Mouse (Mus musculus) stomach, embryonic 14.5 days (tissue): ENCODE results near the gene Abl1. TPM values are rescaled to one million over a fixed set of nuclear protein-coding genes. Genes with fewer than 3 reads are reported as not detected.
A peak's percentile ranks its signal among the peaks of the same experiment; 100 is the strongest.

Experiments
- ATAC-seq: fragments of 200-750 bp; cut with Nextera tagmentation; 2 replicates; pipeline ENCODE4 v1.8.0; 2017; ENCODE audit warnings: low read depth, moderate TSS enrichment; ENCODE audit not compliant: insufficient number of reproducible peaks, insufficient read depth, low FRiP score
- H3K27ac ChIP-seq: fragments of 300-500 bp; sonication (generic); 2 replicates; pipeline ENCODE4 v1.5.1; 2014; ENCODE audit warnings: mild to moderate bottlenecking, low read length, moderate library complexity, mixed read lengths
- H3K27me3 ChIP-seq: fragments of 300-500 bp; sonication (generic); 2 replicates; pipeline ENCODE4 v1.6.1; 2014; ENCODE audit warnings: low read length, control low read depth, mixed read lengths; ENCODE audit not compliant: control insufficient read depth, insufficient read depth
- H3K36me3 ChIP-seq: fragments of 300-500 bp; sonication (generic); 2 replicates; pipeline ENCODE4 v1.6.1; 2014; ENCODE audit warnings: mild to moderate bottlenecking, control low read depth, low read length, moderate library complexity, mixed read lengths; ENCODE audit not compliant: control insufficient read depth, insufficient read depth
- H3K4me1 ChIP-seq: fragments of 300-500 bp; sonication (generic); 2 replicates; pipeline ENCODE4 v1.6.1; 2014; ENCODE audit warnings: low read length, control low read depth, mixed read lengths; ENCODE audit not compliant: control insufficient read depth, insufficient read depth
- H3K4me2 ChIP-seq: fragments of 300-500 bp; sonication (generic); replicated peaks from 2 replicates; pipeline ENCODE4 v1.6.1; 2014; ENCODE audit warnings: low read depth, low read length, control low read depth
- H3K4me3 ChIP-seq: fragments of 300-500 bp; sonication (generic); 2 replicates; pipeline ENCODE4 v1.5.1; 2014; ENCODE audit warnings: low read depth, low read length, control low read depth
- H3K9ac ChIP-seq: fragments of 300-500 bp; sonication (generic); replicated peaks from 2 replicates; pipeline ENCODE4 v1.6.1; 2014; ENCODE audit warnings: low read depth, mild to moderate bottlenecking, control low read depth, low read length, moderate library complexity, mixed read lengths
- H3K9me3 ChIP-seq: fragments of 300-500 bp; sonication (generic); 2 replicates; pipeline ENCODE4 v1.6.1; 2016; ENCODE audit warnings: low read depth, low read length, control low read depth; ENCODE audit not compliant: control insufficient read depth
- WGBS: fragments of 180-500 bp; shearing (Covaris S2); extraction: QIAGEN DNeasy Blood & Tissue Kit; methylation state at CpG from one replicate; pipeline ENCODE4 v1.1.7; 2014; 5-methylcytosine and 5-hydroxymethylcytosine counted together
- polyA plus RNA-seq: library from polyadenylated mRNA; unstranded; fragments of >200 nt; fragmentation: Nextera tagmentation; extraction: Ambion mirVana; gene quantifications from 2 replicates; pipeline ENCODE4 v1.2.1, GENCODE M21; 2014

Gene Abl1
- polyA plus RNA-seq, 1 experiment from 2014 or later: 46.4 TPM

DNA sequence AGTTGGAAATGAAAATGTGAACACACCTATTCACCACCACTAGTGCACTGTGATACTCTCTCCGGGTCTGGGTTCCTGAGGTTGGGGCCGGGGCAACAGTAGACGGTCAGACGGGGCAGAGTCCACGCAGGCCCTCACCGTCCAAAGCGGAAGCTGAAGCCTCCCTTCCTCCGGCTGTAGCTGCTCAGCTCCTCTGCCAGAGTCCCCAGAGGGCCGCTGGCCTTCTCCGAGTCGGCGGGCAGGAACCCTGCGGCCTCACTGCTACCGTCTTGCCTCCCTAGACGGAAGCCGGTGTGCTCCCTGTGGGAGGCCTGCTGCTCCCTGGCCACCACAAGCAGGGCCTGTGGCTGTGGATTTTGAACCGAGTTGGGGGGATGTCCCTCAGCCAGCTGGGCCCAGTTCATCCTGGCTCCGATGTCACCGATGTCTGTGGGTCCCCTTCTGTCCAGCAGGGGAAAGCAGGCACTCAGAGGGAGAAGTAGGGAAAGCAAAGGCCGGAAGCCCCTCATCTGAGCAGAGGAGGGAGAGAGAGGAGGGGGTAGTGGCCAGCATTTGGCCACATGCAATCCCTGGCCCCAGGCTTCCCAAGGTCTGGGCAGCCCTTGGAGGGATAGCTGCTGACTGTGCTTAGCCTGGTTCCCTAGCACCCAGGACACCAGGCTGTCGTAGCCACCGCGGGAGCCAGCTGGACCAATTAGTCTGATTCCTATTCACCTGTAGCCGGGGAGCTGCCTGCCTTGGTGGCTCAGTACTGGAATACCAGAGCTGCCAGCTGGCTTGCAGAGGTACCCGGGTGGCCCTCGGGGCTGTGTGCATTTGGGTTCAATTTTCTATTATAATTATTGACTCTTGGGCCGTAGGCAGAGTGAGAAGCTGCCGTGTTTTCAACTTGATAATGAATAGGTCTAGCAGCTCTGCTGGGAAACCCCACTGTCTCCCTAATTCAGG, 120.5 kb downstream of the Abl1 start:
- no peak overlapping the region for H3K27ac ChIP-seq
- ATAC-seq: no peak; the same call in 1 of the 2 replicates
- H3K9ac ChIP-seq: no peak overlapping the region
- peaks cover 12% of the 10 kb centered on the region for H3K36me3 ChIP-seq
- WGBS: 50% methylated on average over 27 of the region's 28 CpGs
- H3K9me3 ChIP-seq: no peaks in the 10 kb centered on the region
- H3K27me3 ChIP-seq: no peaks in the 10 kb centered on the region
- 0 out of 2 replicates have a peak, but pooled peaks cover 5% of the 10 kb centered on the region for H3K4me1 ChIP-seq
- H3K4me3 ChIP-seq: no peak overlapping the region
- no peak overlapping the region for H3K4me2 ChIP-seq

DNA sequence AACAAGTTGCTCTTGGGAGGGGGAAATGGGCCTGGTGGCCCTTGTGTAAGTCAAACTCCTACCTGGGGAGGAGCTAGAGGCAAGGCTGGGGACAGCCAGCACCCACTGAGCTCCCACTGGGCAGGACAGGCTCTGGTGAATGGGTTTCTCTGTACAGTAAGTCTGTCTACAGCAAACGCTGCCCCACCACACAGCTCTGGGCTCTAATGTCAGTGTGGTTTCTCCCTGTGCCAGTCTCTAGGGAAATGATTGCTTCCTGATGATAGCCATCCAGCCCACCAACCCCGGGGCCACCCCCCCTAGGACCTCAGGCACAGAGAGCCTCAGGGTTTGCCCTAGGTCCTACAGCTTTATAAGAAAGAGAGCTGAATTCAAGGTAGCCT, 121.2 kb downstream of the Abl1 start:
- no peak for ATAC-seq
- no peak overlapping the region for H3K27ac ChIP-seq
- no peaks in the 10 kb centered on the region for H3K9me3 ChIP-seq
- H3K27me3 ChIP-seq: no peaks in the 10 kb centered on the region
- no peak overlapping the region for H3K4me2 ChIP-seq
- H3K4me3 ChIP-seq: no peak overlapping the region
- WGBS: 36% methylated on average over 2 of the region's 2 CpGs
- H3K36me3 ChIP-seq: peaks cover 6% of the 10 kb centered on the region; the same call in 1 of the 2 replicates
- H3K9ac ChIP-seq: no peak overlapping the region
- H3K4me1 ChIP-seq: 0 out of 2 replicates have a peak, but pooled peaks cover 5% of the 10 kb centered on the region

DNA sequence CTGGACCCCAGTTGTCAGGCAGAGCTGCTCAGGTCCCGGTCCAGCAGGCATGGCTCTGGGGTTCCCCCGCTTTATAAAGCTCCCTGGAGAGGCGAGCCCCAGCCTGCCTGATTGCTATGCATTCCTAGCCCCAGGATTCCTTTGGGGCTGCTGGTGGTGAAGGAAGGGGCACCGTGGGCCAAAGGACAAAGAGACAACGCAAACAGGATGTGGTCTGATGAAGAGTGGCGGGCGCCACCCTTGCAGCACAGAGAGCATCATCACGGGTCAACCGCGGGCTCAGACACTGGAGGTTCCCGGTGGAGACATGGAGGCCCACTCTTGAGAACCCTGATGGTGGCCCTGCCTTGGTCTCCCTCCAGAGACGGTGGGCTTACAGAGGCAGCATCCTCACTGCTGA, 122.3 kb downstream of the Abl1 start, which contains the start of gene Qrfp:
Qrfp (minus strand) TSS at position 137 of the 400 bp plus-strand sequence.
- ATAC-seq: no peak
- WGBS: 49% methylated on average over 12 of the region's 12 CpGs
- H3K9ac ChIP-seq: no peak within 1 kb of the TSS
- H3K27ac ChIP-seq: no peak within 1 kb of the TSS
- 0 out of 2 replicates have a peak, but pooled peaks cover 4% of the 10 kb centered on the region for H3K36me3 ChIP-seq
- no peaks in the 10 kb centered on the region for H3K27me3 ChIP-seq
- H3K4me1 ChIP-seq: 0 out of 2 replicates have a peak, but pooled peaks cover 5% of the 10 kb centered on the region
- no peak within 1 kb of the TSS for H3K4me2 ChIP-seq
- no peaks in the 10 kb centered on the region for H3K9me3 ChIP-seq
- no peak within 1 kb of the TSS for H3K4me3 ChIP-seq

DNA sequence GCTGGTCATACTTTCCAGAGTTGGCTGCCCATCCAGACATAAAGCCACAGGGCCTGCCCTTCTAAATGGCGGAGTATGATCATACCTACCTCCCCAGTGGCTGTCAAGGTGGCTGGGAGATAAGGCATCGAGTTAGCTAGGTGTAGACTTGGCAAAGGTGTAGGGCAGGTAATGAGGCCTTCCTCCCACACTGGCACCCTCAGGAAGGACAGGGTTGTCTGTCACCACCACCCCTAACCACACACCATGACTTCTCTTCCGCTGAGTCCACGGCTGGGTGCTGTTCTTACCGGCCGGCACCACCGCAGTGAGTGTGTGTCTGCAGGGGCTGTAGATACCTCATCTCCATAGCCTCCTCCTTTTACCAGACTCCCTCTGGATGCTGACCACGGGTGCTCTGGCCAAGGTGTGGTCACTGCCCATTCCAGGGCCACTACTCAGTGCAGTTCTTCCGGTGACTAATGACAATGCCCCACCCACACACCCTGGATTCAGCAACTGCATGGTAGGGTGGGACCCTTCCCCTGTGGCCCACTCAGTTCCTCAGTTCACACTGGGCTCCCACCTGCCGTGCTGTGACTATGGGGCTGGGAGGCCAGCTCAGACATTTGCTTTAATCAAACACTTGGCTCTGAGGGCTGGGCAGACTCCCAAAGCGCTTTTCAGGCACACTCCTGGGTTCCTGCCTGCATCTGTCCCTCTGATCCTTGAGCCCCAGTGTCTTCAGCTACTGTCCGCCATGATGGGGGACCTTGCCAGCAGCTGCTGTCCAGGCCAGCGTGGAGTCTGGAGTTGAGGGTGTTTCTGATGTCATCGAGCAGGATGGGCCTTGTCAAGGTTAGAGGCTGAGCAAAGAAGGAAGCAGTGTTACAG, 123.1 kb downstream of the Abl1 start:
- 77% methylated on average over 14 of the region's 14 CpGs for WGBS
- Histone ChIP-seq H3K27me3 (no peaks in the 10 kb centered on the region), H3K27ac (no peak overlapping the region), H3K9me3 (no peaks in the 10 kb centered on the region), H3K4me2 (no peak overlapping the region), H3K36me3 (0 out of 2 replicates have a peak, but pooled peaks cover 4% of the 10 kb centered on the region), H3K4me1 (0 out of 2 replicates have a peak, but pooled peaks cover 5% of the 10 kb centered on the region), H3K4me3 (no peak overlapping the region), H3K9ac (no peak overlapping the region)
- no peak for ATAC-seq

DNA sequence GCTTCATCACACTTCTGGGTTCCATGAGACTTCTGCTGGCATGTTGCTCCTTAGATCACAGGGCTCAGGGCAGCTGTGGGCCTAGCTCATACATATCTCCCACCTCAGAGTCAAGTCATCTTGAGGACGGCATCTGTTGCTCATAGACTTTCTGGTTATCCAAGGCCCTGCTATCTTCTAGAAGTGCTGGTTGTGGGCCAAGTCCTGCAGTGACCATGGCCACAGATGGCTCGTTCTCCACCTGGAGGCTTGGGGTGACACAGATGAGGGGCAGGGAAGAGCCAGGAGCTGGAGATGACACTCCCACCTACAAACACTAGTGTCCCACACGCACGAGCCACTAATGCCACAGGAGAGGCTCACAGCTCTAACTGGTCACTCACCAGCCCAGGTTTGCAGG, 125.5 kb downstream of the Abl1 start:
- H3K36me3 ChIP-seq: no peaks in the 10 kb centered on the region
- no peaks in the 10 kb centered on the region for H3K9me3 ChIP-seq
- no peak overlapping the region for H3K9ac ChIP-seq
- no peaks in the 10 kb centered on the region for H3K27me3 ChIP-seq
- H3K27ac ChIP-seq: no peak overlapping the region
- H3K4me1 ChIP-seq: 0 out of 2 replicates have a peak, but pooled peaks cover 5% of the 10 kb centered on the region
- H3K4me2 ChIP-seq: no peak overlapping the region
- ATAC-seq: no peak
- no peak overlapping the region for H3K4me3 ChIP-seq
- 83% methylated on average over 4 of the region's 4 CpGs for WGBS

DNA sequence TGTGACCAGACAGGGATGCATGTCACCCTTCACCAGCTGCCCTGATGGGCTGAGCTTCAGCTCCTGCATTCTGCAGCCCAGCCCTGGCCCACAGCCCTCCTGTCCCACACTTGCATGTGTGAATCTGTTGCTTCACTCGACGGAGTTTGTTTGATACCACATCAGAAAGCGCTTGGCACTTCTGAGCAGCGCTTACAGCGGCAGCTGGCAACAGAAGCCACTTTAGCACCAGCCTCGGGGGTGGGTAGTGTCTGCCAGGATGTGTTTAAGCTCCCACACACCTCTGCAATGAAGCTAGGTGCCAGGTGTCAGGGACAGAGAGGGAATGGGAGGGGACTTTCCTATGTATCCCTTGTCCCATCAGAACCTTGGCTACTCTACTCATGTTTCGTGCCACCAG, 126.5 kb downstream of the Abl1 start:
- Histone ChIP-seq H3K9ac (no peak overlapping the region), H3K9me3 (no peaks in the 10 kb centered on the region), H3K4me2 (no peak overlapping the region), H3K4me1 (0 out of 2 replicates have a peak, but pooled peaks cover 5% of the 10 kb centered on the region), H3K36me3 (no peaks in the 10 kb centered on the region), H3K27me3 (no peaks in the 10 kb centered on the region), H3K4me3 (no peak overlapping the region), H3K27ac (no peak overlapping the region)
- ATAC-seq: no peak
- WGBS: 75% methylated on average over 7 of the region's 7 CpGs

DNA sequence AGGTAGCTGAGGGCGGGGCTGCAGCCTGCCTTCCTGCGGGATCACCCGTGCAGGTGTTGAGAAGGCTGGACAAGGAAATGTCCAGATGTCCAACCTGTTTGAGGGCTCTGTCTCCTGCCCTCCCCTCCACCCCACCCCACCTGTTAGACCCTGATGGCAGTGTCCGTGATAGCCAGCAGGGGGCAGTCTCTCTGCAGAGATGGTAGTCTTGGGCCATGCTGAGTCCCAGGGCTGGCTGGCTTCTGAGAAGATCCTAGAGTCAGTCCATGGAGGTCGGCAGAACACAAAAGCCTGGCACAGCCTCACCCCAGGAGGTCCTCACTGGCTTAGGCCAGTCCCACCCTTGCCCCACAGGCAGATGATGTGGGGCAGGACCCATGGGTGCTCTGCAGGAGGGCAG, 127.2 kb downstream of the Abl1 start:
- peak; percentile 43; the same call in 1 of the 2 replicates for ATAC-seq
- no peaks in the 10 kb centered on the region for H3K36me3 ChIP-seq
- H3K4me2 ChIP-seq: no peak overlapping the region
- no peak overlapping the region for H3K27ac ChIP-seq
- no peaks in the 10 kb centered on the region for H3K27me3 ChIP-seq
- H3K4me1 ChIP-seq: no peaks in the 10 kb centered on the region
- H3K4me3 ChIP-seq: no peak overlapping the region
- H3K9me3 ChIP-seq: no peaks in the 10 kb centered on the region
- WGBS: 31% methylated on average over 5 of the region's 5 CpGs
- no peak overlapping the region for H3K9ac ChIP-seq
